Mouse (Mus musculus): ENCODE measurements around the gene Man1a2. TPM values are rescaled to one million over a fixed set of nuclear protein-coding genes. Genes with fewer than 3 reads are reported as not detected.

Gene Man1a2
- polyA plus RNA-seq, 1 experiment from 2014 or later: 68.7 TPM

GRCm38 (mm10) chr3:100712140-100712539, 26.8 kb upstream of the Man1a2 start:
- TF ChIP-seq EP300 (optimal IDR thresholded peaks at IDR 0.05) (no peak), CTCF (IDR thresholded peaks at IDR 0.05; ENCODE audit: low read depth) (no peak)
- H3K27me3 ChIP-seq (ENCODE audit: control insufficient read depth, insufficient read depth, low read length): no peaks in the 10 kb centered on the region
- no peaks in the 10 kb centered on the region for H3K9me3 ChIP-seq (ENCODE audit: control insufficient read depth, low read length)
- H3K27ac ChIP-seq (replicated peaks): no peak overlapping the region
- no peak overlapping the region for H3K4me2 ChIP-seq (replicated peaks; ENCODE audit: low read depth)
- H3K4me3 ChIP-seq (ENCODE audit: low read depth, low read length): no peak overlapping the region
- H3K4me1 ChIP-seq (replicated peaks; ENCODE audit: control insufficient read depth, insufficient read depth): no peaks in the 10 kb centered on the region
- ATAC-seq (ENCODE audit: low FRiP score, low TSS enrichment) (no peak), DNase-seq (ENCODE audit: low spot score) (no peak)
- no peak overlapping the region for H3K9ac ChIP-seq (ENCODE audit: low read length)
- H3K36me3 ChIP-seq (ENCODE audit: control insufficient read depth, insufficient read depth, low read length): no peaks in the 10 kb centered on the region
- WGBS: 57% methylated on average over 7 of the region's 7 CpGs

- Histone ChIP-seq H3K36me3 (ENCODE audit: control insufficient read depth, insufficient read depth, low read length) (no peaks in the 10 kb centered on the region), H3K4me3 (ENCODE audit: low read depth, low read length) (no peak overlapping the region), H3K27ac (replicated peaks) (no peak overlapping the region), H3K9me3 (ENCODE audit: control insufficient read depth, low read length) (no peaks in the 10 kb centered on the region), H3K27me3 (ENCODE audit: control insufficient read depth, insufficient read depth, low read length) (no peaks in the 10 kb centered on the region), H3K9ac (ENCODE audit: low read length) (no peak overlapping the region), H3K4me2 (replicated peaks; ENCODE audit: low read depth) (no peak overlapping the region), H3K4me1 (replicated peaks; ENCODE audit: control insufficient read depth, insufficient read depth) (no peaks in the 10 kb centered on the region)
- DNase-seq (ENCODE audit: low spot score): no peak
- TF ChIP-seq EP300 (optimal IDR thresholded peaks at IDR 0.05): no peak
- TF ChIP-seq CTCF (IDR thresholded peaks at IDR 0.05; ENCODE audit: low read depth): no peak
- WGBS: 39% methylated on average over 4 of the region's 4 CpGs
- ATAC-seq (ENCODE audit: low FRiP score, low TSS enrichment): no peak
Observed at GRCm38 (mm10) chr3:100711486-100711885, 26.2 kb upstream of the Man1a2 start.

- 42% methylated on average over 4 of the region's 4 CpGs for WGBS
- no peak overlapping the region for H3K27ac ChIP-seq (replicated peaks)
- DNase-seq (ENCODE audit: low spot score) (no peak), ATAC-seq (ENCODE audit: low FRiP score, low TSS enrichment) (no peak)
- no peaks in the 10 kb centered on the region for H3K9me3 ChIP-seq (ENCODE audit: control insufficient read depth, low read length)
- H3K36me3 ChIP-seq (ENCODE audit: control insufficient read depth, insufficient read depth, low read length): no peaks in the 10 kb centered on the region
- H3K4me1 ChIP-seq (replicated peaks; ENCODE audit: control insufficient read depth, insufficient read depth): no peaks in the 10 kb centered on the region; the same call in 1 of the 2 replicates
- no peaks in the 10 kb centered on the region for H3K27me3 ChIP-seq (ENCODE audit: control insufficient read depth, insufficient read depth, low read length)
- no peak overlapping the region for H3K4me2 ChIP-seq (replicated peaks; ENCODE audit: low read depth)
- H3K9ac ChIP-seq (ENCODE audit: low read length): no peak overlapping the region
- TF ChIP-seq CTCF (IDR thresholded peaks at IDR 0.05; ENCODE audit: low read depth) (no peak), EP300 (optimal IDR thresholded peaks at IDR 0.05) (no peak)
- no peak overlapping the region for H3K4me3 ChIP-seq (ENCODE audit: low read depth, low read length)
Observed at GRCm38 (mm10) chr3:100707117-100707516, 21.8 kb upstream of the Man1a2 start.

- H3K27ac ChIP-seq (replicated peaks): no peak overlapping the region
- WGBS: 61% methylated on average over 11 of the region's 11 CpGs
- DNase-seq (ENCODE audit: low spot score): no peak
Observed at GRCm38 (mm10) chr3:100705128-100705667, 19.9 kb upstream of the Man1a2 start.

GRCm38 (mm10) chr3:100703847-100704644, 18.7 kb upstream of the Man1a2 start:
- ATAC-seq (ENCODE audit: low FRiP score, low TSS enrichment) (peak; percentile 62), DNase-seq (ENCODE audit: low spot score) (peak; percentile 38)
- 59% methylated on average over 22 of the region's 22 CpGs for WGBS
- no peaks in the 10 kb centered on the region for H3K9me3 ChIP-seq (ENCODE audit: control insufficient read depth, low read length)
- H3K4me1 ChIP-seq (replicated peaks; ENCODE audit: control insufficient read depth, insufficient read depth): no peaks in the 10 kb centered on the region; the same call in 1 of the 2 replicates
- H3K4me3 ChIP-seq (ENCODE audit: low read depth, low read length): no peak overlapping the region
- no peak overlapping the region for H3K4me2 ChIP-seq (replicated peaks; ENCODE audit: low read depth)
- no peak for TF ChIP-seq CTCF (IDR thresholded peaks at IDR 0.05; ENCODE audit: low read depth)
- TF ChIP-seq EP300 (optimal IDR thresholded peaks at IDR 0.05): no peak
- H3K9ac ChIP-seq (ENCODE audit: low read length): no peak overlapping the region
- H3K27me3 ChIP-seq (ENCODE audit: control insufficient read depth, insufficient read depth, low read length): no peaks in the 10 kb centered on the region
- no peak overlapping the region for H3K27ac ChIP-seq (replicated peaks)
- H3K36me3 ChIP-seq (ENCODE audit: control insufficient read depth, insufficient read depth, low read length): no peaks in the 10 kb centered on the region

More at GRCm38 (mm10) chr3:100705128-100705667, 19.9 kb upstream of the Man1a2 start:
- Histone ChIP-seq H3K36me3 (ENCODE audit: control insufficient read depth, insufficient read depth, low read length) (no peaks in the 10 kb centered on the region), H3K27me3 (ENCODE audit: control insufficient read depth, insufficient read depth, low read length) (no peaks in the 10 kb centered on the region), H3K4me2 (replicated peaks; ENCODE audit: low read depth) (no peak overlapping the region), H3K4me3 (ENCODE audit: low read depth, low read length) (no peak overlapping the region), H3K9me3 (ENCODE audit: control insufficient read depth, low read length) (no peaks in the 10 kb centered on the region), H3K9ac (ENCODE audit: low read length) (no peak overlapping the region), H3K4me1 (replicated peaks; ENCODE audit: control insufficient read depth, insufficient read depth) (no peaks in the 10 kb centered on the region; the same call in 1 of the 2 replicates)
- no peak for ATAC-seq (ENCODE audit: low FRiP score, low TSS enrichment)
- no peak for TF ChIP-seq EP300 (optimal IDR thresholded peaks at IDR 0.05)
- no peak for TF ChIP-seq CTCF (IDR thresholded peaks at IDR 0.05; ENCODE audit: low read depth)
